Mouse (Mus musculus): Measurements from ENCODE around the gene Fbh1.

DNA sequence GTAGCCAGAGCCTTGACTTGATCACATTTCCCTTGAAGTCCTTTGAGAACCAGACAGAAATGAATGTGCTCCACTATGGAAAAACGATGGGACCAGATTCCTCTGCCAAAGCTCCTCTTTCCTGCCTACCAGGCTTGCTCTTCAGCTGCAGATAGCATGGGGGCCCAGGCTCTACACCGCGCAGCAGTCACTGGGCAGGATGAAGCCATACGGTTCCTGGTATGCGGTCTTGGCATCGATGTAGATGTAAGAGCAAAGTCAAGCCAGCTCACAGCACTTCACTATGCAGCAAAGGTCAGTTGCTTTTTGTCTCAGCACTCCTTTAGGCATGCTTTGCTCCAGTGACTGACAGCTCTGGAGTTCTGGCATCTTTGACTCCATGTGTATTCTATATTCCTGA lies 6.8 kb upstream of the Fbh1 start:
- TF ChIP-seq POLR2A (IDR thresholded peaks at IDR 0.05; ENCODE audit: low read depth, low read length) (no peak), CTCF (conservative IDR thresholded peaks at IDR 0.05; ENCODE audit: insufficient read depth, insufficient read length, low read depth, low read length) (no peak)
